Mouse (Mus musculus): ENCODE data around the gene Atxn2l.
A peak's percentile ranks its signal among the peaks of the same experiment; 100 is the strongest.

The Atxn2l gene

DNA sequence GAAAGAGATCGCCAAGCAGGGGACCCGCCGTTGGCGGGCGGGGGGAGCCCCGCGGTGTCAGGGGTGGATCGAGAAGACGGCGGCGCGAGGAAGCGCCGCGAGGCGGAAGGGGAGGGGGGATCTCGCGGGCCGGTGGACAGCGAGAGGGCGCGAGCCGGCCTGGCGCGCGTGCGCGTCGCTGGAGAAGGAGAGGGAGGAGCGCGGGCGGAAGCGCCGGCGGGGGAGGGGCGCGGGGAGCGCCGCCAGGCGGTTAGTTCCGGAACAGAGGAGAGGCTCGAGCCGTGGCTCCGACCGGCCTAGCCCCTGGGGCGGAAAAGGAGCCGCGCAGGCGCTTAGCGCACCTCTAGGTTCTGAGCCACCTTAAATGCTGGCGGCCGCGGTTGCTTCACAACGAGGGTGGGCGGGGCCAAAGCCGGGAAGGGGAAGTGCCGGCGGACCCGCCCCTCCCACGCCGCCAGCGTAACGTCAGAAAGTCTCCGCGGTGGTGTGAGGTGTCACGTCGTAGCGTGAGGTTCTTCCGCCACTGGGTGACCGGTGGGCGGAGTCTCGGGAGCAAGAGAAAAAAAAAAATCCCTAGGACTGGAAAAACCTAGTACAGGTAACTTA, at the start of gene Atxn2l:
Gene Atxn2l, minus strand, starts transcription at position 165 of the 606 bp plus-strand sequence.
- DNase-seq, result peak; percentile 99

DNA sequence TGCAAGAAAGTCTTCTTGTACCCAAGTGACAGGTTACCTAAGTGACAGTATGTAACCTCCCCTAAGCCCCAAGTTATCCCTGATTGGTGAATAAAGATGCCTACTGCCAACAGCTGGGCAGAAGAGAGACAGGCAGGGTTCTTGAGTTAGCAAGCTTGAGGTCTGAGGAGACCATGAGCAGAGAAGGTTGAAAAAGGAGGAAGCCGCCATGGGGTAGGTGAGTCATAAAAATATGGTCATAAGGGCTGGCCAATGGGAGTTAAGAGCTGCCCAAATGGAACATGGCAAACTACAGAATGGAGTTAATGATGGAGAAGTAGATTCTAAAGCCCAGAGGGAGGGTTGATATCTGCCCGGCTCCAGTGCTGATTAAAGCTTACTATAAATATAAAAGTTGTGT, 42.4 kb upstream of the Atxn2l start:
- DNase-seq, result no peak

DNA sequence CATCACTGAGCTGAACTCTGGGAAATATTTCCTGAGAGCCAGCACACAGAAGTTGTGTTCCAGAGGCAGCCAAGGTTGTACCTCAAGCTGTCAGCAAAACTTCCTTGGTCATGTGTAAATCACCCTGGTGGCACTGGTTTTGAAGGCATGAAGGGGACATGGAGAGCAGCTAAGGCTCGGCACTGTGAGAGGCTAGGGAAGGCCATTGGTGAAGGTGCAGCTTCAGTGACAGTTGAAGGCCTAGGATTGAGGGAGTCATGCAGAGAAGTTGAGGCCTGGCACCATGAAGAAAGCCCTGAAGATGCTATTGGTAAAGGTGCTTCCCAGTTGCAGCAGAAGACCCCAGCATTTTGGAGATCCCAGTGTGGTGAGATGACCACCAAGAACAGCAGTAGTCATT, 38.4 kb upstream of the Atxn2l start:
- no peak for DNase-seq

DNA sequence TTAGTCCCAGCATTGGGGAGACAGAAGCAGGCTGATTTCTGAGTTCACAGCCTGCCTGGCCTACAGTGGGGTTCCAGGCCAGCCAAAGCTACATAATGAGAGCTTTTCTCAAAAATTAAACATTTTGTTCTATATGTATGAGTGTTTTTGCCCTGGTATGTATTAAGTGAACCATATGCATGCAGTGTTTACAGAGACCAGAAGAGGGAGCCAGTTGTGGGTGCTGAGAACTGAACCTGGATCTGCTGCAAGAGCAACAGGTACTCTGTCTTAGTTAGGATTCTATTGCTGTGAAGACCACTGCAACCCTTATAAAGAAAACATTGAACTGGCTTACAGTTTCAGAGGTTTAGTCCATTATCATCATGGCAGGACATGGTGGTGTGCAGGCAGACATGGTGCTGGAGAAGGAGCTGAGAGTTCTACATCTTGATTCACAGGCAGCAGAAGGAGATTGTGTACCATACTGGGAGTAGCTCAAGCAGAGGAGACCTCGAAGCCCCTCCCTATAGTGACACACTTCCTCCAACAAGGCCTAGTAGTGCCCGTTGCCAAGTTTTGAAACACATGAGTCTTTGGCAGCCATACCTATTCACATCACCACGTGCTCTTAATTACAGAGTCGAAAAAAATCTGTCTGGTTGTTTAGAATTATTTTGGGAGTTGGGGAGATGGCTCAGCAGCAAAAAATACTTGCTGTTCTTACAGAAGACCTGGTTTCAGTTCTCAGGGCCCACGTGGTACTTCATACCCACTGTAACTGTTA, 34.8 kb upstream of the Atxn2l start:
- no peak for DNase-seq

DNA sequence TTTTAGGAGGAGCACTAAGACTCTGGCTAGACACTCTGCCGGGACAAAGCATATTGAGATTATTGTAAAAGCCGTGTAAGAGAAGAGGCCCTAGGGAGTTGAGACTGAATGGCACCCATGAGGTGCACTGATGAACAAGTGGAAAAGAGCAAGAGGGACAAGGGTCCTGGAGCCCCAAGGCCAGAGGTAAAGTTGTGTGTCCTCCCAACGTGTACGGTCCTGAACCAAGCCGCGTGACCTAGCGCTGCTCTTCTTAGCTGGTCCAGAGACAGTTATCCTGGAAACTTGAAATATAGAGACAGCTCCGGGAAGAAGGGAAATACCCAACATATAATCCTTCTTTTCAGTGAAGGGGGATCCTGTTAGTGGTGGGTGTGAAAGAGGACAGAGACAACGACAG, 33.2 kb upstream of the Atxn2l start:
- DNase-seq, result no peak

DNA sequence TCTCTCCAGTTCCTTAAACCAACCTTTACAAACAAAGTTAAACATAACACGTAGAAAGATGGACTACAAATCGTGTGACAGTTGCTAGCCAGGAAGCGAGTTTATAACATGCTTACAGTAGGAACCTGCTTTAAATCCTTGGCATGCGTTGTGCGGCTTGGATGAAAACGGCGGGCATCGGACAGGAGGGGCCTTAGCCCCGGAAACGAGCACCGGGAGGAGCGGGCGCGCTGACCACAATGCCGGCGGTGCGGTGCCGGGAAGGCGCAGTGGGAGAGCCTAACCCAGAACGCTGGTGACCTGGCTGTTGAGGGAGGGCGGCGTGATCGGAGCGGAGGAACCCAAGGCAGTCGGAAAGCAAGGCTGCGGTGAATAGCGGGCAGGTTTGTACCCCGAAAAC, 32.5 kb upstream of the Atxn2l start:
- DNase-seq, result peak; percentile 26

DNA sequence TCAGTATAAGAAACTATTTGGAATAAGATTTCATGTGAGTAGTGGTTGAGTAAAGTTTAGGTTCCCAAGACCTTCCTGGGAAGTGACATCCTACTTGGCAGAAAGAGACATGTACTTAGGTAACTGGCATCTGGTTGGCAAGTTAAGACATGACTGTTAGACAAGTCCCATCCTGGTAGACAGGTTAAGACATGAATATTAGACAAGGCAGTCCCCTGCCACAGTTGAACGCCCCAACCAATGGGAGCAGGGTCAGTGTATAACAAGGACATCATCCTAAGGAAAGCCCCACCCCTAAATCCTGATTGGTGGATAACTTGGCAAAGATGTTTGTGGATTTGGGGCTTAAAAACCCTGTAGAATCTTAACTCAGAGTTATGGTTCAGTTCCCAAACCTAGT, 30.2 kb upstream of the Atxn2l start:
- DNase-seq, result no peak

DNA sequence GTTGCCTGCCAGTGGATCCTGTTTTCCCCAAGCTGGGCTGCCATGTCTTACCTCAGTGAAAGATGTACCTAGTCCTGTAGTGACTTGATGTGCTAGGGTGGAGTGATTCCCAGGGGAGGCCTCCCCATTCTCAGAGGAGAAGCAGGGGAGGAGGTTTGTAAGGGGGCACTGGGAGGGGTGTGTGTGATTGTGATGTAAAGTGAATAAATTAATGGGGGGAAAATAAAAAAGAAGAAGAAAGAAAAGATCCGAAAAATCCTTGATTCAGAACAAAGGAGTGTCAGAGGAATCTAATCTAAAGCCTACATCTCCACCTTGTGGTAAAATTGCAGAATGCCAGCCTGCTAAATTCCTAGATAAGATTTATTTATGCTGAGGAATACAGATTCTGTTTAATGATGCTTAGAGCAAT, 24.9 kb upstream of the Atxn2l start:
- no peak for DNase-seq

DNA sequence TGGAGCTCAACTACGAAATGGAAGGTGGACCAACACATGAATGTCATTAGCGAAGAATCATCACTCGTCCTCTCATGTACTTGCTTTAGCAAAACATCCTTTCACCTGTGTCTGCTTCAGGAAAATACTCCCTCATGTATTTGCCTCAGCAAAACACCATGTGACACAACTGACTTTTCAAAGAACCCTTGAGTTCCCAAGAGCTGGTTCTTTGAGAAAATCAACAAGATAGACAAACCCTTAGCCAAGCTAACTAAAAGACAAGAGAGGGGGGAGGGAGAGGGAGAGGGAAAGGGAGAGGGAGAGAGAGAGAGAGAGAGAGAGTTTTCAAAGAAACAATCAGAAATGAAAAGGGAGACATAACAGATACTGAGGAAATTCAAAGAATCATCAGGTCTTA, 20.1 kb upstream of the Atxn2l start:
- no peak for DNase-seq

DNA sequence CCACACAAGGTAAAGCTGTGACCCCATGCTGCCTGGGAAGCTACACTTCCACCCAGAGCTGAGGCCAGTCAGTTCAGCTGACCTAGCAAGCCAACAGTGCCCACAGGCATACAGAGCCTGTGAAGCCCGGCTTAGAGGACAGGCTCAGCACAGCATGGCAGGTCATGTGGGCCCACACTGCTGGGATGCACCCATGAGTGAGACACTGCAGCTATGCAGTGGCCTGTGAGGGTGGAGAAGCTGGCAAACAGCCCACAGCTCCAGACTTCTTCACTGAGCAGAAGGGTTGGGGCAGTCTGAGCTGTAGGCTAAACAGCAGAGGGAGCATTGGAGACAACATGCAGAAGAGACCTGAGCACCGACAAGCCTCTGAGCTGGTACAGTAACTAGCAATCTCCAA, 16.3 kb upstream of the Atxn2l start:
- DNase-seq, result peak; percentile 47

DNA sequence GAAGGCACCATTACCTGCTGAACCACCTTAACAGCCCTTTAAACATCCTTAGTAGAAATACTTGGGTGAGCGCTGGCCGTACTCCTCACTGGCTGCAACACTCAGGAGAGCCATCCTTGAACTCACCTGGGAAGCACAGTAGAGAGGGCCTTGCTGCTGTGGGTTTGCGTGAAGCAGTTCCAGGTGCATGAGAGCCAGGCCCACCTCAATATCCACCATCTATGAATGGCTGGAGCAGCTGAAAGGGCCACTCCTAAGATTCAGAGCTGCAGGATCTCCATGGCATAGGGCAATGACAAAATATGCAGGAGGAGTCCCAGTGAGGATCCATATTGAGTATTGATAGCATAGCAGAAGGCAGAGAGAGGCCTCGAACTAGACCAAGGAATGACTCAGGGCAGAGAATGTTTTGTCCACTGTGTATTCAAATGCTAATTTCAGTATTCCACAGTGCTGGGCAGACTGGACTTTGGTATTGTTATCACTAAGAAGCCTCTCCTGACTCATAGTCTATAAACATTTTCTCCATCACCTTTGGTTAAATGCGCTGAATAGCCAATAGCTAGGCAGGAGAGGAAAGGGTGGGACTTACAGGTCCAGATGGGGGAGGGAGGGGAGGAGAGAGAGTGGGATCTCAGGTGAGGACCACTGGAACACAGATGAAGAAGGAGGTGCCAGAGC, 15.2 kb upstream of the Atxn2l start:
- no peak for DNase-seq

DNA sequence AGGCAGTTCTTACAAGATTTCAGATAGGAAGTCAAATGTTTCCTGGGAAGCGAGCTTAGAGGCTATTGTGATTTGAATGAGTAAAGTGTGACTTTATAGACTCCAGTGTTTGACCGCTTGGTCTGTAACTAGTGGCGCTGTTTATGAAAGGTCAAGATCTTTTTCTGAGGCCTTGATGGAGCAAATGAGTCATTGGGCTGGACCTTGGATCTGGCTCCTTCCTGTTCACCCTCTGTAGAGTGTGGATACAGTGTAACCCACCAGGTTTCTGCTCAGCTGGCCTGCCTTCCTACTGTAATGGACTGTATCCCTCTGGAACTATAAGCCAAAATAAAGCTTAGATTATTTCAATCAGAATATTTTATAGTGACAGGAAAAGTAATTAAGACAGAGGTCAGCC, 8.1 kb upstream of the Atxn2l start:
- DNase-seq, result no peak

DNA sequence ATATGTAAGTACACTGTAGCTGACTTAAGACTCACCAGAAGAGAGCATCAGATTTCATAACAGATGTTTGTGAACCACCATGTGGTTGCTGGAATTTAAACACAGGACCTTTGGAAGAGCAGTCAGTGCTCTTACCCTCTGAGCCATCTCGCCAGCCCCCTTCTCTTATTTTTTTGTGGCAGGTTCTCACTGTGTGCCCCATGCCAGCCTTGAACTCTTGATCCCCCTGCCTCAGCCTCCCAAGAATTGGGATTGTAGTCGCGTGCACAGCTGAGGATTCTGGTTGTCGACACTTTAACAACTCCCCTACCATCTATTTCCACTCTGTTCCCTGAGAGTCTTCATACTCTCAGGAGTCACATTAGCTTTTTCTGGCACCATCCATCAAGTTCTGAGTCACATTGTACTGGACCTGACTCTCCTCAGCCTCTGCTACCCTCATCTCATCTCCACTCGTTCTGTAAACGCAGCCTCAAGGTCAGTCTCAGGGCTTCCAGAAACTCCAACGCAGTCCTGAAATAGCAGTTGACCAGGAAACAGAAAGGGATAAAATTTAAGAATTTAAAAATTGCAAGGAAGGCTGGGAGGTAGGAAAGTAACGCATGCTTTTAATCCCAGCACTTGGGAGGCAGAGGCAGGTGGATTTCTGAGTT, 4.0 kb upstream of the Atxn2l start:
- DNase-seq, result no peak

DNA sequence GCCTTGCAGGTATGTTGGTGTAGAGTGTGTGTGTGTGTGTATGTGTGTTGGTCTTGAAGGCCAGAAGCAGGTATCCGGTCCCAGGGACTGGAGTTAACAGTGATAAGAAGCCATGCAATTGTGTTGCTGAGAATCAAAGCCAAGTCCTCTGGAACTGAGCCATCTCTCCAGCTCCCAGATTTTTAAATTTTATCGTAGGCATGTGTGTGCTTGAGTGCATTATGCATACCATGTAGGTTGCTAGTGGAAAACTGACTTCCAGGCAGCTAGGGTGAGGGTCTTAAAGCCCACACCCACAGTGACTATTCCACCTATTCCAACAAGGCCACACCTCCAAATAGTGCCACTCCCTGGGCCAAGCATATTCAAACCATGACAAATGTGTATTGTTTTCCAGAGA, 1.7 kb upstream of the Atxn2l start:
- DNase-seq, result no peak

DNA sequence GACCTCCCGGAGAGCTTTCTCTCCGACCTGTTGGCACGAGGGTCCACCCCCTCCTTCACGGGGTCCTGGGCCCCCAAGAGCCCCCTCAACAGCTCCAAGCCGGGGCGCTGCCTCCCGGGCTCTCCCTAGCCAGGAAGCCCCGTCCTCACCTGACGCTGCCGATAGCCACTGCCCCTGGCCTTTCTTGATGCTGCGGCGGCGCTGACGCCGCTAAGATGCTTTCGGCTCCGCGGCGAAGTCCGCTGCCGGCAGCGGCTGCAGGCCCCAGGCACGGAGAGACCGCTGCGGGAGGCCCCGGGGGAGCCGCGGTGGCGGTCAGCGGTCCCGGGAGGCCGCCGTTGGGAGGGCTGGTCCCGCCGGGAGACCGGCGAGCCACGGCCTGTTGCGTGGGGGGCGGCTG, 486 bp downstream of the Atxn2l start:
- DNase-seq, result no peak

DNA sequence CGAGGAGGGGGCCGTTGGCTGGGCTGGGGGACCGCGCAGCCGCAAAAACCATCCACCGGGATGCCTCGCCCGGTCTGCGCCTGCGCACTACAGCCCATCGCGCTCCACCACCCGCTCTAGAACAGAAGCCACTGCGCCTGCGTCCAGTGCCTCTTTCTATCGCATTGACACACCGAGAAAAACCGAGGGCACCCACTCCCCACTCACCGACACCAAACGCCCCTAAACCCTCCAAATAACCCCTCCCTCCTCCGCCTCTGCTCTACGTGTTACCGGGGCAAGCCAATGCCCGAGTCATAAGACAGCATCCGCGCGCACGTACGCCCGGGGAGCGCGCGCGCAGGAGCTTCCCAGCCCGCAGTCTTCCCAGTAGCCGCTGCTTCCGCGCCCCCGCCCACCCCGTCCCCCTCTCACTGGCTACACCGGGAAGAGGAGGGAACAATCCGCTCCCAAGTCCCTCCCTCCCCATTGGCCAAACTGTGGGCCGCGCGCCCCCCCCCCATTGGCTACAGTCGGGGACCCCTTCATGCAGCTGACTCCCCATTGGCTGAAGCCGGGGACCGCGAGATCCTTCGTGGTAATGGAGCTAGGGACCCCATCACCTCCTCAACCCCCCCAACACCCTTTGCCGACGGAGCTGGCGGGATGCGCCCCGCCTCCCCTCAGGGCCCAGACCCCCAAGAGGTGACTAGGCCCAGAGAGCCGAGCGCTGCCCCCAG, 1.1 kb downstream of the Atxn2l start:
- peak; percentile 92 for DNase-seq

DNA sequence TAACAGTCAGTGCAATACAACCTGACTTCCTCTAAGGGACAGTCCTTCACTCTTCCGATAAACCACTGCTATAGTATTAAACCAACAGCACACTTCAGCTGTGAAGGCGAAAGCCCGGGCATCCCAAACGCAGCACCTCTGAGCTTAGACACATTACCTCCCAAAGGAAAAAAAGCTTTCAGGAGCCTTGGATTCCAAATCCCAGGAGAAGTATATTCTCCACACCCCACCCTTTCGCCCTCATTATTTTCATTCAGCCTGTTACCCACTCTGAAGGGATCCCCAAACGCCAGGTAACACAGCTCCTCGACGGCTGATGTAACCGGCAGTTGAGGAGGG, 1.6 kb downstream of the Atxn2l start:
- no peak for DNase-seq

DNA sequence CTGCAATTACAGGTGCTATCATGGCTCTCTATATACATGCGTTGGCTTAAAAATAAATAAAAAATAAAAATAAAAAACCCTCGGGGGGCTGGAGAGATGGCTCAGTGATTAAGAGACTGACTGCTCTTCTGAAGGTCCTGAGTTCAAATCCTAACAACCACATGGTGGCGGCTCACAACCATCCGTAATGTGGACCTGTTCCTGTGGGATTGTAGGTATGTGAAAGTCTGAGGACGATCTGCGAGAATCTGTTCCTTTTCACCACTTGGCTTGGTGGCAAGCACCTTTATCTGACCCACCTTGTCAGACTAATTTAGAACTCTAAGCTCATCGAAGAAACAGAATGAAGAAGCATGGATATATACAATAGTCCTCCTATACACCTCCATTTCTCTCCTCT, 3.8 kb downstream of the Atxn2l start:
- DNase-seq, result no peak

DNA sequence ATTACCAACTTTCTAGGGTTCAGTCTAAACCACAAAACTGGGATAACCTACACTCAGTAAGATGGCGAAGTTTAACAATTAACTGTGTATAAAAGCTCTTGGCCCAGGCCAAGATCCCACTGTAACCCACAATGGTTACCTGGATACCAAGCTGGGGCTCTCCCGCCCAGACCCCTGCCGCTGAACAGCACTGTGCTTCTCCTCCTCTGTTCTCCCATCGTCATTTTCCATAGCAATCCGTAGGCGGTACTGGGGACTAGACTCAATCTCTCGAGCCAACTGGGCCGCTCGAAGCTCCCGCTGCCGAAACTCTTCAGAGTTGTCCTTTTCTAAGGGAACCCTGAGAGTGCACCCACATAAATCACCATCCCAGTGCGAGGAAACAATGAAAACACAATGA, 5.3 kb downstream of the Atxn2l start:
- DNase-seq, result no peak

DNA sequence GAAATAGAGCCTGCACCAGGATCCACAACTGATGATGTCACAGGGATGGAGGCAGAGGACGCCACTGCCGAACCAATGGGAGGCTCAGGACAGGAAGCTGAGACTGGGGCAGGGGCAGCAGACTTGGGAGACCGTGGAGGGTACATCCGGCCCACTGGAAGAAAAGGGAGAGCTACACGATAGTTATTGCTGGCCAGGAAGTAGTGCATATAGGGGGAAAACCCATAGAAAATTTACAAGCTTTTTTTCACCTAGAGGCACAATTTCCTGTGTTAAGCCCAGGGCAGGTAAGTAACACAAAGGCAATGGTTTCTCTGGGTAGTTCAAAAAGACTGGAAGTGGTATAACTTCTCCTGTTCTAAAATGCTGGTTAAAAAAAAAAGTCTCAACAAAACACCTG, 6.8 kb downstream of the Atxn2l start:
- no peak for DNase-seq

DNA sequence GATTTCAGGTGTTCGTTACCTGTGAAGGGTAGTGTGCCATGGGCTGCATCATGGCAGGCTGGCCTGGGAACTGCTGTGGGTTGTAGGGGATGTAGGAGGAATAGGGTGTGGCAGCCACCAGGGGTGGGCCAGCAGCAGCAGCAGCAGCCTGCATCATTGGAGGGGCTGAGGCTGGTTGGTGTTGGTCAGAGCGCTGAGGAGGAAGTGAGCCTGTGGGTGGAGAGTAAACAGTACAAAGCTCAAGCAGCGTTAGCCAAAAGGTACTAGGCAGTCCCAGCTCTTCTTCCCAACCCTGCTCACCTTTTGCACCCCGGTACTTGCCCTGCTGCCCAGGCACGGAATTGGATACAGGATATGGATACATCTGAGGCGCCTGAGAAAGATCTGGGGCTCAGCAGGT, 9.1 kb downstream of the Atxn2l start:
- no peak for DNase-seq

DNA sequence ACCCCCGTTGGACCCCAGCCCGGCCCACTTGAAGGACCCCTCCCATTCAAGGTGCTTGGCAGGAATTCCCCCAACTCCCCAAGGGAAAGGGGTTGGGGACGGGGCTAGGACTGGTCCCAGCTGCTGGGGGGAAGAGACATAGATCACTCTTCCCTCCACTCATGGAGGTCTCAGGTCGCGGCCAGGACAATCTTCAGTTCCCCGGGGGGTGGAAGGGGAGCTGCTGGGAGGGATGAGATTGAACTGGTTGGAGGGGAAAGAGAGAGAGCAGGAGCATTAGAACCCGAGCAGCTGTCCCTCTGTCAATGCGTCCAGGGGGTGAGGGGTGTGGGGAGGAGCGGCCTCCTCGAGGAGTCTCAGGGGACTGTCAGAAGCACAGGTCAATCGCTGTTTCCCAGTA, 11.3 kb downstream of the Atxn2l start:
- DNase-seq, result no peak

DNA sequence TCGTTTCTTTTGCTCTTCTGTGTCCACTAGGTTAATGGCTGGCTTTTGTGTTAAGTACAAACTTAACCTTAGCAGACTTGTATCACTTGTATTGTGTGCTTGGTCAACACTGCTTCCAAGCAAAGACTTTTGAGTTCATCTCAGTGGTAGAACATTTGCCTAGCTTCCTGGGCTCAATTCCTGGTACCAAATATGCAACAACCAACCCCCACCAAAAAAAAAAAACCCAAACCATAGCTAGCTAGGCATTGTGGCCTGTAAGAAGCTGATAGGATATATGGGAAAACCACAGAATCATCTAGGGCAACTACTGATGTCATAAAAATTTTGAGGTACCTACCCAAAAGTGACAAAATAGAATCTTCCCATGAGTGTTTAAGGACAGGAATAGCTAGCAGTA, 12.2 kb downstream of the Atxn2l start:
- no peak for DNase-seq
